Mouse (Mus musculus): ENCODE measurements around the gene Gnat3.
"Not testable (repeated sequence)": the region's sequence is repeated elsewhere in the genome, so short reads cannot be mapped to it uniquely, and the experiment has no call there.

The Gnat3 gene

DNA sequence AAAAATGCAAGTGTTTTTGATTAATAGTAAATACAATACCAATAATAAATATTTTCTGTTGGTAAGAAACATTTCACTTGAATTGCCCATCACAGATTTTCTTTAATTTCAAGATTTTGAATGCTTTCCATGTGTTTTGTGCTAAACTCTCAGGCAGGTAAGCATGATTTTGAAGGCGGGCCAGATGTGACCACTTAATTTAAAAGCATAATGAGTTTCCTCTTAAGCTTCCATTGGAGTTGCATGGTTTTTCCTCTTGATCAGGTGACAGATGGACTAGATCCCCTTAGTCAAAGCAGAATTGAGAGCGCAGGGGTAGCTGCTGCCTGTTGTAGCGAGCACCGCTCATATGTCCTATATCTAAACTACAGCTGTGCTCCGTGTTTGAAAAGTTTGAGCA, at the start of gene Gnat3:
Gene Gnat3 (plus strand): TSS at position 301 of the 400 bp plus-strand sequence.
- in situ Hi-C loops (cut with MboI; ENCODE audit: unreplicated experiment in 2 of 2): no loop called here

GRCm38 (mm10) chr5:17918966-17919365, 43.4 kb upstream of the Gnat3 start:
- in situ Hi-C loops (cut with MboI; ENCODE audit: unreplicated experiment in 2 of 2): no loop called here

DNA sequence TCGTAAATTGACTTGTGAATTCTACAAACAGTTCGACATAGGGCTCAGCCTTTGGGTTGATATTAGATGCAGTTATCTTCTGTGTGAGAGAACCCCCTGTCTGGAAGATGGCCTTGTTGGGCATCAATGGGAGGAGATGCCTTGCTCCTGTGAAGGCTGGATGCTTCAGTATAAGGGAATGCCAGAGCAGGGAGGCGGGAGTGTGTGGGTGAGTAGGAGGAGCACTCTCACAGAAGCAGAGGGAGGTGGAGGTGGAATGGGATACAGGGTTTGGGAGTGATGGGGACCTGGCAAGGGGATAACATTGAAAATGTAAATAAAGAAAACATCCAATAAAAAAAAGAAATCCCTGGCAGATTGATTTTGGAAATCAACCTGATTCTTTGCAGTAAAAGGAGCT, 38.7 kb upstream of the Gnat3 start:
- in situ Hi-C loops (cut with MboI; ENCODE audit: unreplicated experiment in 2 of 2): no loop called here

GRCm38 (mm10) chr5:17924085-17924518, 38.2 kb upstream of the Gnat3 start:
- in situ Hi-C loops (cut with MboI; ENCODE audit: unreplicated experiment in 2 of 2): no loop called here

DNA sequence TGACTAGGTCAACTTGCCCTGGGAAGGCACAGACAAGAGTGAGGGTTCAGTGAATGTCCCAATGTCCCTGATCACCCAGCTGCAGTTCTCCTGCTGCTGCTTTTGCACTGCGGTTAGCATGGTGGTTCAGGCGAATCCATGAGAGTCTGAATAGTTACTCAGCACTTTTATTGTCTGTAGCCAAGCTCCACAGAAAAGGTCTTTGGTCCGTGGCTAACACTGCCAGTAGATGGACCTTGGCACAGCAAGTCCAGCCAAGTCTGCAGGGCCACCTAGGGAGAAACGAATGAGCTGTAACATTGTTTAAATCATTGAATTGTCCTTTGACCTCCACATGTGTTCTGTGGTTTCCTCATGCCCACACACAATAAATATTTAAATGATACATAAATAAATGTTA, 33.9 kb upstream of the Gnat3 start:
- in situ Hi-C loops (cut with MboI; ENCODE audit: unreplicated experiment in 2 of 2): no loop called here

GRCm38 (mm10) chr5:17929006-17929567, 33.3 kb upstream of the Gnat3 start:
- in situ Hi-C loops (cut with MboI; ENCODE audit: unreplicated experiment in 2 of 2): no loop called here

- in situ Hi-C loops (cut with MboI; ENCODE audit: unreplicated experiment in 2 of 2): not testable (repeated sequence)
These were observed 30.8 kb upstream of the Gnat3 start for GRCm38 (mm10) chr5:17931588-17931987.

DNA sequence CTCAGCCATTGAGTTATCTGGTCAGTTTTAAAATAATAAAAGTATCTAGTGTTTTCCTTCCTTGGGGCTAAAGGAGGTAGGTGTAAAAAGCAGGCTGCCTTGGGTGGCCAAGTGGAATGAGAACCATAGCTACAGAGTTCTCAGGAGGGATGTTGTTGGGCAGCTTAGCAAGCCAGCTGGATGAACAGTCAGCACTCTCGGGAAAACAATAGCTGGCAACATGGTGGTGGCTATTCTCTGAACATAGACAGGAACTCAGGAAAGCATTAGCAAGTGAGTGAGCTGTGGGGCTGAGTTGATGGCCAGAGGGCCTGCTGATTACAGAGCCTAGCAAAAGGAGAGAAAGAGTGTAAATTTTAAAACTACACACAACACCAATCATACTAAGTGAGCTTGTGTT, 27.8 kb upstream of the Gnat3 start:
- in situ Hi-C loops (cut with MboI; ENCODE audit: unreplicated experiment in 2 of 2): no loop called here

DNA sequence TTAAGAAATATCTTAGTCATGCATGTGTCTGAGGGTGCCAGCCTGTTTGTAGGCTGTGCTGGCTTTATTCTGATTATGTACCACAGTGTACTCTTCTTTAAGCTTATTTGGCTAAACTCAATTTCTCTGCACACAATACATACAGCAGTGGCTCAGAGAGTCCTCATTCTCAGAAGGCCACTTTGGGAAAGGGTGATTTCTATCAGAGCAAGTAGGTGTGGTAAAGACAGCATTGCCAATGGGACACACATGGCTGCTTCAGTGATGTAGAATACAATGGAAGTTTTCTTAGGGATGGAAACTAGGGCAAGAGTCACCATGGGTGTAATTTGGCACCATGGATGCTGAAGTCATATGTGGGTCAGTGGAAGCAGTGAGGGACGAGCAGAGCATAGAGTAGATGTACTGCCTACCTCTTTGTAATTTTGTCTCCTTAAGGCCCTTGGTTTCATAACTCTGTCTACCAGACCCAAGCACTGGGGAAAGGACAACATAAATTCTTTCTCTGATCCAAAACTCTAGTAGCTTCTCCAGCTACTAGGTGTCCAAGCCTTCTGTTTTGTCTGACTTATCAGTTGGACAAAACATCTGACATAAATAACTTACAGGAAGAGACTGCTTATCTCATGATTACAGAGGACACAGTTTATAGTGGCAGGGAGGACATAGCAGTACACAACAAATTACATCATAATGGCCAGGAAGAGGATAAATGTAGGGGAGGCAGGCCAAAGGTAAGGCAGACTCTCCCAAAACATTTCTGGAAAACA, 24.0 kb upstream of the Gnat3 start:
- in situ Hi-C loops (cut with MboI; ENCODE audit: unreplicated experiment in 2 of 2): no loop called here

DNA sequence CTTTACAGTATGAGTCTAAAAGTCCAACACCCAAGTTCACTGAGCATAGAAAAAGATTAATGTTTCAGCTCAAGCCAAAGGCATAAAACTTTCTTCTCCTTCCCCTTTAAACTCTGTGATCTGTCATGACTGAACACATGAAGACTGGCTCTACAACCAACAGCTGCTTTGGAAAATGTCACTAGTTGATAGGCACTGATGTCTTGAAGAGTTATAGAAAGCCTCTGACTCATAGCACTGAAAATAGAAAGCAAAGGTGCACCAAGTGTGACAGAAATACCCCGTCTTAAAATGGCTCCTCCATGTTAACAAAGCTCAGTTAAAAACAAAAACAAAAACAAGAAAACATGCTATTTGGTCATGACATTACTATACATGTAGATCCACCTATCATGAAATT, 5.9 kb upstream of the Gnat3 start:
- in situ Hi-C loops (cut with MboI; ENCODE audit: unreplicated experiment in 2 of 2): no loop called here

GRCm38 (mm10) chr5:17969704-17970390, 7.5 kb downstream of the Gnat3 start:
- in situ Hi-C loops (cut with MboI; ENCODE audit: unreplicated experiment in 2 of 2): no loop called here

DNA sequence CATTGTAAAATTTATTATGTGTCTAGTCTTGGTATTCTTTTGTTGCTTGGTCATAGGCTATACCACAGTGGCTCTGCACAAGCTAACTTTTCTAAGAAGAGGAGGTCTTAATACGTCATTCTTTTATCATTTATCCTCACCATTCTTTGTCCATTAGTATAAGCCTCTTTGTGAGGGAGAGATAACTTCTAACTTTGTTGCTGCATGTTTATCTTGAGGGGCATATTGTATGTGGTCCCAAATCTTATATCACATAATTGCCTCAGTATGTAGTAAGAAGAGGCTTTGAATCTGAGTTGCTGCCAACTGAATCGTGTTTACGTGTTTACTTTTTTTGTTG, 8.0 kb downstream of the Gnat3 start:
- in situ Hi-C loops (cut with MboI; ENCODE audit: unreplicated experiment in 2 of 2): no loop called here

GRCm38 (mm10) chr5:17980501-17981121, 18.3 kb downstream of the Gnat3 start:
- in situ Hi-C loops (cut with MboI; ENCODE audit: unreplicated experiment in 2 of 2): no loop called here

DNA sequence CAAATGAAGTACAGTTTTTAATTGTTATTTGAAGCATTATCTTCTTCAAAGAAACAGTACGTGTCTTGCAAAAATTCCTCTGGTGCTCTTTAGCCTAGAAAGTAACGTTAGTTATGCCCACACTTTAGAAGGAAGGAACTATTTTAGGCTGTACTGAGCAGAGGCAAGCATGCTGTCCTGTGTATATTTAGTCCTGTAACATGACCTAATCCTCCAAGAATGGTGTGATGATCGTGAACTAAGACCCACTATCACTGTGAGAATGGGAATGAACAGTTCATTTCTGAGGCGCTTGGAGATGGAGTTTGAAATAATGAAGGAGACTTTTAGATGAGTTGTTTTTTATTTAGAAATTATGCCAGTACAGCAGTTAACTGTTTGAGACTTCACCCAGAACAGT, 20.4 kb downstream of the Gnat3 start:
- in situ Hi-C loops (cut with MboI; ENCODE audit: unreplicated experiment in 2 of 2): no loop called here

GRCm38 (mm10) chr5:17984522-17984921, 22.2 kb downstream of the Gnat3 start:
- in situ Hi-C loops (cut with MboI; ENCODE audit: unreplicated experiment in 2 of 2): no loop called here

GRCm38 (mm10) chr5:17986611-17987010, 24.3 kb downstream of the Gnat3 start:
- in situ Hi-C loops (cut with MboI; ENCODE audit: unreplicated experiment in 2 of 2): no loop called here

- in situ Hi-C loops (cut with MboI; ENCODE audit: unreplicated experiment in 2 of 2): no loop called here
These were observed 28.3 kb downstream of the Gnat3 start for GRCm38 (mm10) chr5:17990618-17991017.

- in situ Hi-C loops (cut with MboI; ENCODE audit: unreplicated experiment in 2 of 2): no loop called here
These were observed 37.2 kb downstream of the Gnat3 start for GRCm38 (mm10) chr5:17999570-17999969.

DNA sequence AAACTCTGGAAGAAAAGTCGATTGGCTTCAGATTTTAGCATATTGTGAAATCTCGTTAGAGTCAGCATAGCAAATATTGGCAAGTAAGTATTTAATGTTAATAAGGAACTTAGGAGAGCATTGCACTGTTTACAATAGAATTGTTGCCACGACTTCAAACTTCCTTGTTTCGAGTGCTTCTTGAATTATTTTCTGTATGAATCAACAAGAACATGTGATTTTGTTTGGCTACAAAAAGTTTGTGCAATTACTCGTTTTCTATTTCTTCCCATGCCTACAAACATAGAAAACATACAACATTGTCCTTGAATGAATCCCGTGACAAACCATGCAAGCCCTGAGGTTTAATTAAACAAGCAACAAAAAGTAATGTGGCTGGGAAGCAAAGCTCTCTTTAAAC, 37.8 kb downstream of the Gnat3 start:
- in situ Hi-C loops (cut with MboI; ENCODE audit: unreplicated experiment in 2 of 2): loop anchor here in 1 of 2 experiments (25.0 kb wide), 1 partner anchor 1013 kb away; no protein-coding TSS in a partner anchor

- in situ Hi-C loops (cut with MboI; ENCODE audit: unreplicated experiment in 2 of 2): loop anchor here in 1 of 2 experiments (25.0 kb wide), 1 partner anchor 1014 kb away; no protein-coding TSS in a partner anchor
These were observed 39.3 kb downstream of the Gnat3 start for GRCm38 (mm10) chr5:18001646-18002045.

- in situ Hi-C loops (cut with MboI; ENCODE audit: unreplicated experiment in 2 of 2): loop anchor here in 1 of 2 experiments (25.0 kb wide), 1 partner anchor 1016 kb away; no protein-coding TSS in a partner anchor
These were observed 41.3 kb downstream of the Gnat3 start for GRCm38 (mm10) chr5:18003675-18004074.
